Mouse (Mus musculus): ENCODE results near the gene Srl. TPM values are rescaled to one million over a fixed set of nuclear protein-coding genes. Genes with fewer than 3 reads are reported as not detected.
"Not testable (repeated sequence)": the region's sequence is repeated elsewhere in the genome, so short reads cannot be mapped to it uniquely, and the experiment has no call there.

The Srl gene
- polyA plus RNA-seq, 1 experiment, result 0.53 TPM

DNA sequence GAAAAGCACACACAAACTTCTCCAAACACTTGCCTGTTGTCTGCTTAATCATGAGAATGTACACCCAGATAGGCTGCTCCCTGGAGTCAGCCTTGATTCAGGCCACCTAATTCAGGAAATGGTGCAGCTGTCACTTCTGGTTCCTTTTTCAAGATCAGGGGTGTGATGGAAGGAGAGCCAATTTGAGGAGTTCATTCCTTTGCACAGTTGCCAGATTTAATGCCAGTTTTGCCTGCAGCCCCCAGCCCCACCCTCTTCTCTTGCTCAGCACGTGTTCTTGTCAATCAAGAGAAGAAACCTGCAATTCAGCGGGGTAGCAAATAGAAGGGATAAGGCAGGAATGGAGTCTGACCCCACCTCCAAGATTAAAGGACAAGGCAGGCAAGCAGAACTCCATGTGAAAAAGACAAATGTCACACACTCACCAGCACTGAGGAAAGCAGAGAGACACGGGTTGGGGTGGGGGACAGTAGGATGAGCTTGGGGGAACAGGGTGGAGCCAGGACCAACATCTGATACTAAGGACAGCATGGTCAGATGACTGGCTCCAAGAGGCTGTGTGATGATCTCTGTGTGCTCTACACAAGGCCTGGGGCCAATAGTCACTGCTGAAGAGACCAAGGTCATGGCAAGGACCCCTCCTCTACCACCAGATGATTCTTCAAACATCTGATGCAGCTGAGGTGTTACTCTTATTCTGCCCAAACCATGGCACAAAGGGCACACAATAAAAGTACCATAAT, 3.8 kb downstream of the Srl start:
- WGBS, result 15% methylated on average over 3 of the region's 3 CpGs
- TF ChIP-seq CTCF (IDR thresholded peaks at IDR 0.05; ENCODE audit: extremely low read depth, insufficient read depth, insufficient read length, insufficient replicate concordance), result no peak
- TF ChIP-seq POLR2A (IDR thresholded peaks at IDR 0.05; ENCODE audit: low read depth, low read length), result no peak
- H3K4me3 ChIP-seq (ENCODE audit: extremely low read depth, insufficient read depth, insufficient read length), result no peak overlapping the region
- H3K27me3 ChIP-seq (ENCODE audit: control insufficient read depth, insufficient read depth, low read length), result no peaks in the 10 kb centered on the region
- H3K4me1 ChIP-seq (ENCODE audit: control insufficient read depth, insufficient read depth, insufficient read length), result peaks cover 4% of the 10 kb centered on the region; the same call in 1 of the 2 replicates
- H3K27ac ChIP-seq (ENCODE audit: insufficient read depth, low read length), result no peak overlapping the region
- no peaks in the 10 kb centered on the region for H3K36me3 ChIP-seq (ENCODE audit: control insufficient read depth, insufficient read depth, low read length)
- DNase-seq (ENCODE audit: low read depth in 1 of 2, low spot score in 2 of 2), result no peak

GRCm38 (mm10) chr16:4527373-4527772, 14.2 kb downstream of the Srl start:
- not testable (repeated sequence) for H3K4me3 ChIP-seq (ENCODE audit: extremely low read depth, insufficient read depth, insufficient read length); H3K4me1 ChIP-seq (ENCODE audit: control insufficient read depth, insufficient read depth, insufficient read length); H3K27ac ChIP-seq (ENCODE audit: insufficient read depth, low read length); DNase-seq (ENCODE audit: low read depth in 1 of 2, low spot score in 2 of 2); H3K36me3 ChIP-seq (ENCODE audit: control insufficient read depth, insufficient read depth, low read length); H3K27me3 ChIP-seq (ENCODE audit: control insufficient read depth, insufficient read depth, low read length)
- WGBS, result 94% methylated on average over 12 of the region's 12 CpGs

- TF ChIP-seq CTCF (IDR thresholded peaks at IDR 0.05; ENCODE audit: extremely low read depth, insufficient read depth, insufficient read length, insufficient replicate concordance) (no peak), POLR2A (IDR thresholded peaks at IDR 0.05; ENCODE audit: low read depth, low read length) (no peak)
- Histone ChIP-seq H3K36me3 (ENCODE audit: control insufficient read depth, insufficient read depth, low read length) (no peaks in the 10 kb centered on the region), H3K27ac (ENCODE audit: insufficient read depth, low read length) (no peak overlapping the region), H3K4me3 (ENCODE audit: extremely low read depth, insufficient read depth, insufficient read length) (no peak overlapping the region), H3K4me1 (ENCODE audit: control insufficient read depth, insufficient read depth, insufficient read length) (peaks cover 2% of the 10 kb centered on the region; the same call in 1 of the 2 replicates), H3K27me3 (ENCODE audit: control insufficient read depth, insufficient read depth, low read length) (no peaks in the 10 kb centered on the region)
- no peak for DNase-seq (ENCODE audit: low read depth in 1 of 2, low spot score in 2 of 2)
- WGBS, result 76% methylated on average over 7 of the region's 7 CpGs
These were observed 18.2 kb downstream of the Srl start for GRCm38 (mm10) chr16:4523313-4524004.

DNA sequence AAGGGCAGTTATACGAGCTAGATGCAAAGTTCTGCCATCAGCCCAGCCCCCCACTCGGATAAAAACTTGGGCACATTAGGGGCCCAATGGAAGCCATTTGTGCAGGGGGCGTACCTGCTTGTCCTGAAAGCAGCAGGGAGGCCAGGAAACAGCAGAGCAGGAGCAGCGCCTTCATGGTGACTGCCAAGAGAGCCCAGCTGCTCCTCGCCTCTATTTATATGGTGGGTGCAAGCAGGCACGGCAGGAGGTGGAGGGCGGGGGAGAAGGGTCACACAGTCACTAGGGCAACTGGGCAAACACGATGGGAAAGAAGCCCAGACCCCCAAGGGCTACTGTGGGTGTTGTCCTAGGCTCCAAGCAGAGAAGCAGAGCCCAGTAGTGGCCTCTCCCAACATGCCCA, 18.7 kb downstream of the Srl start:
- TF ChIP-seq CTCF (IDR thresholded peaks at IDR 0.05; ENCODE audit: extremely low read depth, insufficient read depth, insufficient read length, insufficient replicate concordance) (no peak), POLR2A (IDR thresholded peaks at IDR 0.05; ENCODE audit: low read depth, low read length) (no peak)
- peaks cover 2% of the 10 kb centered on the region; the same call in 1 of the 2 replicates for H3K4me1 ChIP-seq (ENCODE audit: control insufficient read depth, insufficient read depth, insufficient read length)
- DNase-seq (ENCODE audit: low read depth in 1 of 2, low spot score in 2 of 2), result no peak
- no peaks in the 10 kb centered on the region for H3K36me3 ChIP-seq (ENCODE audit: control insufficient read depth, insufficient read depth, low read length)
- 74% methylated on average over 8 of the region's 8 CpGs for WGBS
- H3K4me3 ChIP-seq (ENCODE audit: extremely low read depth, insufficient read depth, insufficient read length), result no peak overlapping the region
- H3K27me3 ChIP-seq (ENCODE audit: control insufficient read depth, insufficient read depth, low read length), result no peaks in the 10 kb centered on the region
- no peak overlapping the region for H3K27ac ChIP-seq (ENCODE audit: insufficient read depth, low read length)

DNA sequence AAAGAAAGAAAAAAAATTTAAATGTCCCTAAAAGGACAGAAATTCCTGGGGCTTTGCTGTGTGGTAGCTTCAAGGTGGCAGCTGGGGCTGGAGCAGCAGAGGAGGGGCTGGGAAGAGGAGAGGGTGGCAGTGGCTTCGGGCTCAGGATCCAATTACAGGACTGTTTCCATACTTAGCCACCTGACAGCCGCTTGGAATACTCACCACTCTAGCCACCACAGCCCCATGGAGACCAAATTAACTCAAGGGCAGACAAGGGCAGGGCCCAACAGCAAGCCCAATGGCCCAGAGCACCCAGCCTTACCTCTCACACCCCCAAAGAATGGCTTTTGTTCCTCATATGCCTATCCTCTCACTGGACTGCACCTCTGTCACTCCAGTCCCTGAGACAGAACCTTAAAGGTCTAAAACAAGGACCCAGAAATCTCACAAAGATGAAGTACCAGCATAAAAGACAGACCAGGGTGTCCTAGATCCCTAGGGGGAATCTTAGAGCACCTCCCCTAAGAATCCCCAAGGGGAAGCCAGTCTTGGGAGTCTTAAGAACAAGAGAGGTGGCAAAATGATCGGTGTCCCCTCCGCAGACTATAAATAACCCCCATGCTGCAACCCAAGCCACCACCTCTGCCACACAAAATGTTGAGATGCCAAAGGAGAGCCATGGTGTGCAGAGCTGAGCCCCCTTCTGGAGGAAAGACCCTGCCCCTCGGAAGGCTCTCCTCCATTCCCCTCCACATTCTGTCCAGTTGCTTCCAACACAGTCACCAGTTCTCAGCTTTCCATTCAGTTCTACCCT, 19.7 kb downstream of the Srl start:
- no peak for DNase-seq (ENCODE audit: low read depth in 1 of 2, low spot score in 2 of 2)
- Histone ChIP-seq H3K36me3 (ENCODE audit: control insufficient read depth, insufficient read depth, low read length) (no peaks in the 10 kb centered on the region), H3K4me1 (ENCODE audit: control insufficient read depth, insufficient read depth, insufficient read length) (peaks cover 2% of the 10 kb centered on the region; the same call in 1 of the 2 replicates), H3K27me3 (ENCODE audit: control insufficient read depth, insufficient read depth, low read length) (no peaks in the 10 kb centered on the region), H3K4me3 (ENCODE audit: extremely low read depth, insufficient read depth, insufficient read length) (no peak overlapping the region), H3K27ac (ENCODE audit: insufficient read depth, low read length) (no peak overlapping the region)
- TF ChIP-seq CTCF (IDR thresholded peaks at IDR 0.05; ENCODE audit: extremely low read depth, insufficient read depth, insufficient read length, insufficient replicate concordance) (no peak), POLR2A (IDR thresholded peaks at IDR 0.05; ENCODE audit: low read depth, low read length) (no peak)
- WGBS, result 78% methylated on average over 5 of the region's 5 CpGs

GRCm38 (mm10) chr16:4521074-4521667, 20.4 kb downstream of the Srl start:
- WGBS, result 77% methylated on average over 4 of the region's 4 CpGs
- no peak for TF ChIP-seq POLR2A (IDR thresholded peaks at IDR 0.05; ENCODE audit: low read depth, low read length)
- no peak for TF ChIP-seq CTCF (IDR thresholded peaks at IDR 0.05; ENCODE audit: extremely low read depth, insufficient read depth, insufficient read length, insufficient replicate concordance)
- Histone ChIP-seq H3K4me1 (ENCODE audit: control insufficient read depth, insufficient read depth, insufficient read length) (peaks cover 2% of the 10 kb centered on the region; the same call in 1 of the 2 replicates), H3K4me3 (ENCODE audit: extremely low read depth, insufficient read depth, insufficient read length) (no peak overlapping the region), H3K27me3 (ENCODE audit: control insufficient read depth, insufficient read depth, low read length) (no peaks in the 10 kb centered on the region), H3K27ac (ENCODE audit: insufficient read depth, low read length) (no peak overlapping the region), H3K36me3 (ENCODE audit: control insufficient read depth, insufficient read depth, low read length) (no peaks in the 10 kb centered on the region)
- DNase-seq (ENCODE audit: low read depth in 1 of 2, low spot score in 2 of 2), result no peak
